Mouse (Mus musculus) right cerebral cortex, adult 2 months (tissue): ENCODE measurements around the gene Gm21256.
"Not testable (repeated sequence)": the region's sequence is repeated elsewhere in the genome, so short reads cannot be mapped to it uniquely, and the experiment has no call there.

Experiments used
- DNase-seq, 2 experiments: peaks; one replicate each; pipeline ENCODE4 v3.0.0; 2021 to 2022; ENCODE audit warnings: low spot score in 2 of 2

Gene Gm21256

DNA sequence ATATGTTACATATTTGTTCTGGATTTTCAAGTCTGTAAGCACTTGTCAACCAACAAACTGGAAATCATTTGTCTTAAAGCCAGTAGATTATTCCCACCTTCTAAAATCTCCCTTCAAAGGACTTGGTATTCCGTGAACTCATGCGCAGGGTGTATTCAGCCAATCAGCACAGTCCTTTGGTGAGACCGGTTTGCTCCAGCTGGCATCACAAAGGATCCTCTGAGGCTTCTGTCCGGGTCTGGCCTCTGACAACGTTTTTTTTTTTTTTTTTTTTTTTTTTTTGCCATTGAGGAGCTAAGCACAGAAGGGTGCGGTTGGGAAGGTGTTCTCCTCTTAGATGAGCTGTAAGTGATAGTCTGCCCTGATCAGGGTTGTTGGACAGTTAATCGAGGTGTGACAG, at the start of gene Gm21256:
TSS of gene Gm21256 (plus strand) at position 301 of the 400 bp plus-strand sequence.
- DNase-seq = not testable (repeated sequence)
